Mouse (Mus musculus) midbrain, embryonic 12.5 days (tissue): Measurements from ENCODE around the gene Nin. TPM values are rescaled to one million over a fixed set of nuclear protein-coding genes. Genes with fewer than 3 reads are reported as not detected.

Experiments
- ATAC-seq: fragments of 200-750 bp; cut with Nextera tagmentation; 2 replicates; pipeline ENCODE4 v1.8.0; 2017; ENCODE audit warnings: low read depth, moderate TSS enrichment, moderate library complexity; ENCODE audit not compliant: low FRiP score
- H3K27ac ChIP-seq: fragments of 300-500 bp; sonication (generic); replicated peaks from 2 replicates; pipeline ENCODE4 v1.5.1; 2016; ENCODE audit warnings: mild to moderate bottlenecking
- H3K27me3 ChIP-seq: fragments of 300-500 bp; sonication (generic); 2 replicates; pipeline ENCODE4 v1.6.1; 2016; ENCODE audit warnings: mild to moderate bottlenecking
- H3K36me3 ChIP-seq: fragments of 300-500 bp; sonication (generic); 2 replicates; pipeline ENCODE4 v1.6.1; 2016
- H3K4me1 ChIP-seq: fragments of 300-500 bp; sonication (generic); 2 replicates; pipeline ENCODE4 v1.6.1; 2016
- H3K4me2 ChIP-seq: fragments of 300-500 bp; sonication (generic); replicated peaks from 2 replicates; pipeline ENCODE4 v1.6.1; 2016; ENCODE audit warnings: mild to moderate bottlenecking, moderate library complexity
- H3K4me3 ChIP-seq: fragments of 300-500 bp; sonication (generic); 2 replicates; pipeline ENCODE4 v1.5.1; 2016; ENCODE audit warnings: mild to moderate bottlenecking
- H3K9ac ChIP-seq: fragments of 300-500 bp; sonication (generic); replicated peaks from 2 replicates; pipeline ENCODE4 v1.6.1; 2016; ENCODE audit warnings: mild to moderate bottlenecking, moderate library complexity
- H3K9me3 ChIP-seq: fragments of 300-500 bp; sonication (generic); 2 replicates; pipeline ENCODE4 v1.6.1; 2016; ENCODE audit warnings: mild to moderate bottlenecking
- WGBS: fragments of 180-500 bp; shearing (Covaris S2); methylation state at CpG from one replicate; pipeline ENCODE4 v1.1.7; 2016; 5-methylcytosine and 5-hydroxymethylcytosine counted together
- polyA plus RNA-seq: library from polyadenylated mRNA; unstranded; fragments of >200 nt; fragmentation: Nextera tagmentation; extraction: Ambion mirVana; gene quantifications from 2 replicates; pipeline ENCODE4 v1.2.1, GENCODE M21; 2016

Gene Nin
- polyA plus RNA-seq, 1 experiment from 2014 or later: 17.2 TPM

GRCm38 (mm10) chr12:70040981-70041380 is 72.5 kb downstream of the Nin start:
- 74% methylated on average over 6 of the region's 6 CpGs for WGBS
- no peak overlapping the region for H3K4me3 ChIP-seq
- no peak for ATAC-seq
- H3K27me3 ChIP-seq: no peaks in the 10 kb centered on the region
- no peak overlapping the region for H3K4me2 ChIP-seq
- no peaks in the 10 kb centered on the region for H3K4me1 ChIP-seq
- peaks cover 51% of the 10 kb centered on the region for H3K36me3 ChIP-seq
- no peaks in the 10 kb centered on the region for H3K9me3 ChIP-seq
- H3K27ac ChIP-seq: no peak overlapping the region
- H3K9ac ChIP-seq: no peak overlapping the region

DNA sequence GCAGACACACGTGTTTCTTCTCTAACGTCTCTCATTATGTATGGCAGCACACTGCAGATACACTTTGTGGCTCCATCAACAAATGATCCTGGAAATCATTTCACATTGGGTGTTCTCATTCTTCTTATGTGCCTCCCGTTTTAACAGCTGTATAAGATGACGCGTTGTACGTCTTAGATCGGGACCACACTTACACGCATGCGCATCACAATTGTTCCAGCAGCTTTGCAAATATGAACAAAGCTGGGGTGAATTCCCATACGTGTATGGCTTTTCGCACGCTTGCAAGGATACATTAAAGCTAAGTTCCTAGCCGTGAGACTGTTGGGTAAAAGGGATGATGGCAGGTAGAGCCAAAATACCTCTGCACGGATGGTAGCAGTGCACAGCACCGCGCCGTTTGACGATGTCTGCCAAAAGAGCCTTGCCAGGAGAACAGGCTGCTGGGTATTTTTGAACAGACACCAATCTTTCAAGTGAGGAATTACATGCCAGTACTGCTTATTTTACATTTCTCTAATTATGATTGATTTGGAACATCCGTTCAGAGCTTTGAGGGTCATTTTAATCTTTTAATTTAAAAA is 76.7 kb downstream of the Nin start:
- no peak for ATAC-seq
- WGBS: 95% methylated on average over 19 of the region's 19 CpGs
- no peaks in the 10 kb centered on the region for H3K9me3 ChIP-seq
- H3K9ac ChIP-seq: no peak overlapping the region
- H3K27ac ChIP-seq: no peak overlapping the region
- H3K36me3 ChIP-seq: peaks cover 34% of the 10 kb centered on the region
- H3K4me3 ChIP-seq: no peak overlapping the region
- no peak overlapping the region for H3K4me2 ChIP-seq
- H3K27me3 ChIP-seq: no peaks in the 10 kb centered on the region
- H3K4me1 ChIP-seq: no peaks in the 10 kb centered on the region

- no peak overlapping the region for H3K9ac ChIP-seq
- no peaks in the 10 kb centered on the region for H3K9me3 ChIP-seq
- H3K27me3 ChIP-seq: no peaks in the 10 kb centered on the region
- peaks cover 45% of the 10 kb centered on the region for H3K36me3 ChIP-seq
- no peak overlapping the region for H3K27ac ChIP-seq
- no peak overlapping the region for H3K4me3 ChIP-seq
- H3K4me2 ChIP-seq: no peak overlapping the region
- H3K4me1 ChIP-seq: no peaks in the 10 kb centered on the region
- ATAC-seq: no peak
Observed at GRCm38 (mm10) chr12:70026233-70026632, 87.3 kb downstream of the Nin start.

- no peaks in the 10 kb centered on the region for H3K9me3 ChIP-seq
- WGBS: 89% methylated on average over 6 of the region's 6 CpGs
- H3K4me2 ChIP-seq: no peak overlapping the region
- peaks cover 43% of the 10 kb centered on the region for H3K36me3 ChIP-seq
- H3K27me3 ChIP-seq: no peaks in the 10 kb centered on the region
- no peak overlapping the region for H3K9ac ChIP-seq
- H3K4me1 ChIP-seq: no peaks in the 10 kb centered on the region
- no peak for ATAC-seq
- no peak overlapping the region for H3K27ac ChIP-seq
- no peak overlapping the region for H3K4me3 ChIP-seq
Observed at GRCm38 (mm10) chr12:70025431-70025830, 88.1 kb downstream of the Nin start.

GRCm38 (mm10) chr12:70023580-70023979 is 89.9 kb downstream of the Nin start:
- Histone ChIP-seq H3K27ac (no peak overlapping the region), H3K27me3 (no peaks in the 10 kb centered on the region), H3K4me3 (no peak overlapping the region), H3K4me2 (no peak overlapping the region), H3K36me3 (peaks cover 42% of the 10 kb centered on the region), H3K9ac (no peak overlapping the region), H3K9me3 (no peaks in the 10 kb centered on the region), H3K4me1 (no peaks in the 10 kb centered on the region)
- no peak for ATAC-seq
- WGBS: 91% methylated on average over 4 of the region's 4 CpGs

- Histone ChIP-seq H3K36me3 (peaks cover 36% of the 10 kb centered on the region), H3K4me3 (no peak overlapping the region), H3K4me1 (no peaks in the 10 kb centered on the region), H3K27ac (no peak overlapping the region), H3K9ac (no peak overlapping the region), H3K27me3 (no peaks in the 10 kb centered on the region), H3K4me2 (no peak overlapping the region), H3K9me3 (no peaks in the 10 kb centered on the region)
- 86% methylated on average over 4 of the region's 4 CpGs for WGBS
- ATAC-seq: no peak
Observed at GRCm38 (mm10) chr12:70018153-70018552, 95.4 kb downstream of the Nin start.

GRCm38 (mm10) chr12:70015936-70016335 is 97.6 kb downstream of the Nin start:
- ATAC-seq: no peak
- Histone ChIP-seq H3K4me3 (no peak overlapping the region), H3K4me2 (no peak overlapping the region), H3K9me3 (no peaks in the 10 kb centered on the region), H3K27ac (no peak overlapping the region), H3K27me3 (no peaks in the 10 kb centered on the region), H3K36me3 (peaks cover 34% of the 10 kb centered on the region), H3K9ac (no peak overlapping the region), H3K4me1 (no peaks in the 10 kb centered on the region)
- WGBS: 71% methylated on average over 4 of the region's 4 CpGs

DNA sequence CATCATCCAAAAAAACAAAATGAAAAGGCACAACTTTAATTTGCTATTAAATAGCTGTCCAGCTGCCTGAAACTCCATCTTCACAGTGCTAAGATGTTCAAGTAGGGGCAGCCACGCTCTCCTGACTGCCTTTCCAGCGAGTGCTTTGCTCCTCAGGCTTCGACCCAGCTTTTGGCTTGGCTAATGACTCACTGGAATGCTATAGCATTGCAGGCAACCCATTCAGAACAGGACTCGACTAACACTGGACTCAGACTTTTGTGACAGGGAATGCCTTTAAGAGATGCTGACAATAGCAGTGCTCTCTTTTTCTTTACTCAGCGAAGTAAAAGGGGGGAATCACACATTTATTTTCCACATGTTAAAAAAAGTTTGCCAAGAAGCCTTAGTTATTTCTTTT is 101.8 kb downstream of the Nin start:
- Histone ChIP-seq H3K4me3 (no peak overlapping the region), H3K27me3 (no peaks in the 10 kb centered on the region), H3K9me3 (no peaks in the 10 kb centered on the region), H3K4me1 (no peaks in the 10 kb centered on the region), H3K36me3 (peaks cover 13% of the 10 kb centered on the region), H3K9ac (no peak overlapping the region), H3K27ac (no peak overlapping the region), H3K4me2 (no peak overlapping the region)
- WGBS: 40% methylated on average over 5 of the region's 5 CpGs
- no peak for ATAC-seq

- no peaks in the 10 kb centered on the region for H3K27me3 ChIP-seq
- no peak overlapping the region for H3K9ac ChIP-seq
- 90% methylated on average over 4 of the region's 4 CpGs for WGBS
- H3K36me3 ChIP-seq: peaks cover 13% of the 10 kb centered on the region
- no peaks in the 10 kb centered on the region for H3K9me3 ChIP-seq
- H3K27ac ChIP-seq: no peak overlapping the region
- no peak for ATAC-seq
- H3K4me1 ChIP-seq: no peaks in the 10 kb centered on the region
- H3K4me2 ChIP-seq: no peak overlapping the region
- no peak overlapping the region for H3K4me3 ChIP-seq
Observed at GRCm38 (mm10) chr12:70010356-70010755, 103.2 kb downstream of the Nin start.

- H3K27me3 ChIP-seq: no peaks in the 10 kb centered on the region
- 79% methylated on average over 4 of the region's 4 CpGs for WGBS
- no peaks in the 10 kb centered on the region for H3K4me1 ChIP-seq
- H3K4me2 ChIP-seq: no peak overlapping the region
- no peak for ATAC-seq
- H3K4me3 ChIP-seq: no peak overlapping the region
- no peaks in the 10 kb centered on the region for H3K9me3 ChIP-seq
- no peak overlapping the region for H3K9ac ChIP-seq
- H3K36me3 ChIP-seq: no peaks in the 10 kb centered on the region
- H3K27ac ChIP-seq: no peak overlapping the region
Observed at GRCm38 (mm10) chr12:70005103-70005502, 108.4 kb downstream of the Nin start.

- Histone ChIP-seq H3K9ac (no peak overlapping the region), H3K27me3 (no peaks in the 10 kb centered on the region), H3K4me1 (no peaks in the 10 kb centered on the region), H3K36me3 (no peaks in the 10 kb centered on the region), H3K4me2 (no peak overlapping the region), H3K27ac (no peak overlapping the region), H3K9me3 (0 out of 2 replicates have a peak, but pooled peaks cover 2% of the 10 kb centered on the region), H3K4me3 (no peak overlapping the region)
- ATAC-seq: no peak
- 87% methylated on average over 13 of the region's 13 CpGs for WGBS
Observed at GRCm38 (mm10) chr12:69998186-69998983, 115.1 kb downstream of the Nin start.

DNA sequence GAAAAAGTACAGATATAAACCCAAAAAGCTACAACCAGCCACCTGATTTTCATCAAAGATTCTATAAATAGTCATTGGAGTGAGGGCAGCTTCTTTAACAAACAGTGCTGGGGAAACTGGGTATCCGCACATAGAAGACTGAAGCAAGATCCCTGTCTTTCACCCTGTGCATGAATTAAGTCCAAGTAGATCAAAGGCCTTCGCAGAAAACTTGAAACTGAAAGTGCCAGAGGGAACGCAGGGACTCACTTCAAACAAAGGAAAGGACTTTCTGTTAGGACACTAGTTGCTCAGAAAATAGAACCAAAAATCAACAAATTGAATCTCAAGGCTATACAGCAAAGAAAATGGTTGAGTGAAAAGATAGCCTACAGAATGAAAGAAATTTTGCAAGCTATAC is 118.1 kb downstream of the Nin start:
- no peak overlapping the region for H3K9ac ChIP-seq
- H3K4me1 ChIP-seq: no peaks in the 10 kb centered on the region
- H3K36me3 ChIP-seq: no peaks in the 10 kb centered on the region
- no peak overlapping the region for H3K4me3 ChIP-seq
- H3K27ac ChIP-seq: no peak overlapping the region
- H3K4me2 ChIP-seq: no peak overlapping the region
- H3K9me3 ChIP-seq: 0 out of 2 replicates have a peak, but pooled peaks cover 2% of the 10 kb centered on the region
- ATAC-seq: no peak
- 65% methylated on average over 3 of the region's 3 CpGs for WGBS
- H3K27me3 ChIP-seq: no peaks in the 10 kb centered on the region
